Mouse (Mus musculus): ENCODE measurements around the gene Edf1.
"Not testable (repeated sequence)": the region's sequence is repeated elsewhere in the genome, so short reads cannot be mapped to it uniquely, and the experiment has no call there.

The Edf1 gene

DNA sequence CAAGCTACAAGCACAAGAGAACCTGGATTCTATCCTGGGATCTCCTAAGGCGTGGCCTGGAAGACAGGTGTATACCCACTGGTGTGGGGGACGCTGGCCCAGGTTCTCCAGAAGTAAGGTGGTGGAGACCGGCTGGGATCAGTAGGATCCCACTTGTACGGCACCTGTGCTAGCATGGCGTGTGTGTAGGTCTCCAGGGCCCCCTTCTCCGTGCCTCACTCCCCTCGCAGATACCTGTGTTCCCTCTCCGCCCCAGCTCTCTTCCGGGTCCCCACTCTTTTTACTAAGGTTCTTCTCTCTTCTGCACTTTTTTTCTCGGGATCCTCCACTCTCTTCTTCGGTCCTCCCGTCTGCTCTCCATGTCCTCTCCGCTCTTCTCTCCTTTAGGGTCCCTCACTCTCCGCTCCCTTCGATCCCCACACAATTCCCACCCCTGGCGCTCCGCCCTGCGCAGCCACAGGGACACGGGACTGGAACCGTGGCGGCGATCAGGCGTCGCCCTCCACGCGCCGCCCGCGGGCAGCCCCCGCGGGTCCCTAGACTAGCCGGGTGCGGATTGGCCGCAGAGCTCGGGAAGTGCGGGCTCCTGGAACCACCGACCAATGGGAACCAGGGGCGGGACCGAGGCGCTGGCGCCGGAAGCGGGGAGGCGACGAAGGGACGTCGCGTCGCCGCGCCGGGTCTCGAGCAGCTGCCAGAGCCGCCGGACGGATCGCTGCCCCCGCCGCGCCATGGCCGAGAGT lies at the start of gene Edf1:
TSS of gene Edf1 (plus strand) at position 627 of the 743 bp plus-strand sequence.
- peak; percentile 97 for DNase-seq

DNA sequence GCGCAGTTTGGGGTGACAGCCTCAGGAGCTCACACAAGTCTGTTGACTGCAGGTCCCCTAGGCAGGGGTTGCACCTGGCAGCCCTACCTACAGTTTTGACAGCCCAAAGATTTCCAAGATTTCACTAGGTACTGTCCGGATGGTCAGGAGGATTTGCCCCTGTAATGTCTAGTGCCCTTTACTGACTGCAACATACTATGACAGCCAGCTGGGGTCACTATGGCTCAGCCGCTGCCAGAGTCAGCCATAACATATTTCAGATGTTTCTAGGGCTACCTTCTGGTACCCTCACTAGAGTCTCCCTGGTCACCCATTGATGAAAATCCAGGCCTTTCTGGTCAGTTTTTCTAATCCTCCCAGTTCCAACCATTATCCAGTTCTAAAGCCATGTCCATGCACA lies 47.7 kb upstream of the Edf1 start:
- DNase-seq = no peak

GRCm38 (mm10) chr2:25526510-25527302 lies 30.9 kb upstream of the Edf1 start:
- no peak for DNase-seq

DNA sequence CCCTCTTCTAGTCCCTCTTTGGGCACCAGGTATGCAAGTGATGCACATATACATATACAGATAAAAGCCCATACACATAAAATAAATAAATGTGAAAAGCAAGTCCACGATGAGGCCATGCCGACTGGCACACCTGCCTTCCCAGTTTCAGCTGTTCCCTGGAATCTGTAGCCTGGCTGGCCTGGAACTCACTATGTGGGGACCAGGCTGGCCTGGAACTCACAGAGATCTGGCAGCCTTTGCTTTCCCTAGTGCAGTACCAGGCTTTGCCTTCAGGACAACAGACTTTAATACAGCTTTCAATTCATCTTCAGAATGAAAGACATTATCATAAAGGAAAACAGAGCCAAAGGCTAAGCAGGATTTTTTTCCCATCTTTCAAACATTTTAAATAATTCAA lies 23.9 kb upstream of the Edf1 start:
- no peak for DNase-seq

DNA sequence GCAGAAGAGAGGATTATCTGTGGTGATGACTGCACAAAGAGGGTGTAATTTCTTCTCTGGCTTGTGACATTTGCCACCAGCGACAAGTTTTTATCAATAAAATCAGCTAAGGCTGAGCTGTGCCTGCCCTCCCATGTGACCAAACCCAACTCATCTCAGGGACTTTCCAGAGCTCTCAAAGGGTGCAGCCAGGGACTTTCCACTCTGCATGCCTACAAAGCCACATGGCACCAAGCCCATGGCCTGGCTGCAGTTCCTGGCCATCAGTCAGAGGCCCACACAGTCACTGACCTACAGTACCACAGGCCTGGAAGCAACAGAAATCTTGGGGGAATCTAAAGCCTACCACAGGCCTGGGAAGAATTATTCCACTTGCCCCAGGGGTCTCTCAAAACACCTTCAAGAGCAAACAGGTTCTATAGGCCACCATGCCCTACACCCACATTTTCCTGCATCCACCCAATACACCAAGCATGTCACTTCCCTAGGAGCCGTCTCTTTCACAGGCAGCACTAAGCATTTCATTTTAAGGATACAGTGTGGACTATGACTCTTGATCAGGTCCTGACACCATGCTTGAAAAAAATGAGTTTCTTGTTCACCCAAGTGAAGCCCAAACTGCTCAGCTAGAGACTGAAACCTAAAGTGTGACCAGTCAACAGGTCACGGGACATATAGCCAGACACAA lies 23.3 kb upstream of the Edf1 start:
- DNase-seq = peak; percentile 90

DNA sequence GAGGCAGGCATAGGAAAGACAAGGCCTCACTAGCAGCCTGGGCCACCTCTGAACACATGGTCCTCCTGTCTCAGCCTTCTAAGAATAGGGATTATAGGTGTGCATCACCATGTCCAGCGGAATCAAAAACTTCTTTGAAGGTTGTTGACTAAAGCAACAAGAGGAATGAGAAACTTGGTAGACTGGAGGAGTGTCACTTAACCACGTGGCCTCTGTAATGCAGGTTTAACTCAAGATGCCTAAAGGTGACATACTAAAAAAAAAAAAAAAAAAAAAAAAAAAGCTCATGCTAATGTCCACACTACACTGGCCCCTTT lies 22.8 kb upstream of the Edf1 start:
- DNase-seq = no peak

DNA sequence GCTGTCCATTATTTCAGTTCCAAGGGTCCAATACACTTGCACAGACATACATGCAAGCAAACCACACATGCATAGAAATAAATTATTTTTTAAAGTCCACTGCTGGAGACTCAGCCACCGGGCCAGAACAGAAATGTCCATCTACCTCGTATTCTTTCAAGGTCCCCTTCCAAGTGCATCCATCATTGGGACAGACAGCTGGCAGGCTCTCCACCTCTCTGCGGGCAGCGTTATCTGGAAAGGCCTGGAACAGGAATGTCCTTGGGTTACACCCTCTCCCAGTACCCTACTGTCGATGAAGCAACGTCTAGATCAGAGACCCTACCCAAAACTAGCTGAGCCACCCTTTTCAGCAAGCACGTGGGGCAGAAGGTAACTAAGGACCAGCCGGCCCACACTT lies 21.1 kb upstream of the Edf1 start:
- DNase-seq = no peak

- no peak for DNase-seq
These were observed 17.1 kb upstream of the Edf1 start for GRCm38 (mm10) chr2:25540541-25540948.

DNA sequence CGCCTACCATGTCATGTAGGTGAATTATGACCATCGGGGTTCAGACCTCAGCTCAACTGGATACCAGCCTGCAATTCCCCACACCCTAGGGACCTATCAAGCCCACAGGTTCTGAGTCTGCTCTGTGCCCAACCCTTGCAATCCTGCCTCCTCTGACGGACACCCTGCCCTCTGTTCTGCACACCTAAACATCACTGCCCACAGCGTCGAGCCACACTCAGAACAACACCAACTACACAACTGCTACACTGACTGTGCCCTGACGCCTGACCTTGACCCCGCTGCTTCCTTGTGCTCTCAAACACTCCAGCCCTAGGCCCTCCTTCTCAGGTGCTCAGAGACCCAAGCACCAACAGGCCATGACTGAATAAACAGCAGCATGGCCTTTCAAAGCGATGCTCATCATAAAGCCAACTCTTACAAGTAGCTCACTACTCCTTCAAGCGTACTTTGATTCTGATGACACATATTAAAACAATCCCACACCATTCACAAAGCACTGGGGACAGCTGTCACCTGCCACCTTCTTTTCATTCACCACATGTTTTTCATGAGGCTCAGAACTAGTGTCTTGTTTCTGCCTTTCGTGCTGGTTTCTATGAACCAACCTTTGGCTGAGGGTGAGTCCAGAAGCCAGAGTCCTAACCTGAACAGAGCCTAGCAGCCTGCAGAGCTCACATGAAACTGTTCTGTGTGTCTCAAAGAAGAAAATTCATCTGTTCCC lies 15.8 kb upstream of the Edf1 start:
- peak; percentile 25 for DNase-seq

GRCm38 (mm10) chr2:25545996-25546810 lies 11.4 kb upstream of the Edf1 start:
- DNase-seq = no peak

DNA sequence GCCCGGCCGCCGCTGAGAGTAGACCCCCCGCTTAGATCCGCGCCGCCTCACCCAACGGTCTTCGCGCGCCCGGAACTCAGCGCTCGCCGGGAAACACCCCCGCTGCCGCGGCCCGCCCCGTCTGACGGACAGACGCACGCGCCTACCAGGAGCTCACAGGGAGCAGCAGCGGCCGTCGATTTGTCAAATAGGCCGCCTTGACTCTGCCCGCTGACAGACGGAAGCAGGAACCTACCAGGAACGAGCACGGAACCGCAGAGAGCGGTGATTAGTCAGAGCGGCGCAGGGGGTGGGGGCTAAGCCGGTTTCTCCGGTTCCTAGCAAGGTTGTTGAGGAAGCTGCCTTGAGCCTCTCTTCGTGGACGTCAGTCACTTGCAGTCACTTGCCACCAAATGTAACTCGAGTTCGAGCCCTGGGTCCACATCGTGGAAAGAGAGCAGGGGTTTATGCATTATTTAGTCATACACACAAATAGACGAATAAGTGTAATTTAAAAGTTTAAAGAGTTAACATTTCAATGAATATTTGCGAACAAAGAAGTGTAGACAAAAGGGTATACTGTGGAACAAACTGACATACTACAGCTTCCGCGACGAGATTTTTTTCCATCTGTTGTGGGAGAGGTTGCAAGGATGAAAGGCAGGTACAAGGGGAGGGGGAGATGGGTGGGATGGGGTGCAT lies 10.7 kb upstream of the Edf1 start, which contains the start of gene Traf2:
TSS of gene Traf2 (minus strand) at position 130 of the 681 bp plus-strand sequence.
- DNase-seq = peak; percentile 100

DNA sequence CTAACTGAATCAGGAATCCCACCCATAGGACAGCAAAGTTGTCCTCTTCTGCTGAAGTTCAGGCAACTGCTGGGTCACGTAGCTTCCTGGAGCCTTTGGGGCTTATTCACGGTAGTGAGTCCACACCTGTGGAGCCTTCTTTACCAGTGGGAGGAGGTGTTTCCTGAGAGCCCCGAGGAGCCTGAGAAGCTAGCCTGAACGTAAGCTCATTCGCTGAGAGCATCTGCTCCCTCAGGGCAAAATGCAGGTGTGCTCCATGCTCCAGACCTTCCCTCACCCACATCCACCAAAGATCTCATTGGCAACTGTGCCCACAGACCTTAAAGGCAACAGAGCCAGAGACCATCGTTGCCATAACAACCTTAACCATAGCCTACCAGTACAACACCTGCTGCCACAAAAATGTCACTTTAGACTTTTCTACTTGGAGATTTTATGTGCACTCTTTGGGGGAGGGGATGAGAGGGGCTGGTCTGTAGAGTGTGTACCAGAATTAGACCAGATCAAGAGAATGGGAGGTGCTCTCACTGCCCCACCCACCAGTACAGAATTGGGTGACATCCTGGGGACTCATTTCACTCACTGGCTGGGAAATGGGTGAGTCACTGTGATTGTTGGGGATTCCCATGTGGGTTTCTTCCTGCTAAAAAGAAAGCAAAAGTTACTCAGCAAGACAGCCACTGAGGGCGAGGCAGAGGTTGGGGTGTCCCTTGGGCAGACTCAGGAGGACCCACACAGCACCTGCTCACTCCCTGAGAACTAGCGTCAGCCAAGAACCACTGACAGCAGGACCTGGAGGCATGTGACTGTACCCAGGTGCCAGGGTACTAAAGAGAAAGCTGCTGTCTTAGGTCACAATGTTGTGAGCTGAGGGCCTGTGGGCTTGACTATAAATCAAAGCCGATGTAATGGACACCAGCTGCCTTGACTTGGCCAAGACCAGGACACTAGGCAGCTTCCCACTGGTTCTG lies 8.3 kb upstream of the Edf1 start:
- DNase-seq = no peak

GRCm38 (mm10) chr2:25551186-25551585 lies 6.5 kb upstream of the Edf1 start:
- DNase-seq = peak; percentile 81

DNA sequence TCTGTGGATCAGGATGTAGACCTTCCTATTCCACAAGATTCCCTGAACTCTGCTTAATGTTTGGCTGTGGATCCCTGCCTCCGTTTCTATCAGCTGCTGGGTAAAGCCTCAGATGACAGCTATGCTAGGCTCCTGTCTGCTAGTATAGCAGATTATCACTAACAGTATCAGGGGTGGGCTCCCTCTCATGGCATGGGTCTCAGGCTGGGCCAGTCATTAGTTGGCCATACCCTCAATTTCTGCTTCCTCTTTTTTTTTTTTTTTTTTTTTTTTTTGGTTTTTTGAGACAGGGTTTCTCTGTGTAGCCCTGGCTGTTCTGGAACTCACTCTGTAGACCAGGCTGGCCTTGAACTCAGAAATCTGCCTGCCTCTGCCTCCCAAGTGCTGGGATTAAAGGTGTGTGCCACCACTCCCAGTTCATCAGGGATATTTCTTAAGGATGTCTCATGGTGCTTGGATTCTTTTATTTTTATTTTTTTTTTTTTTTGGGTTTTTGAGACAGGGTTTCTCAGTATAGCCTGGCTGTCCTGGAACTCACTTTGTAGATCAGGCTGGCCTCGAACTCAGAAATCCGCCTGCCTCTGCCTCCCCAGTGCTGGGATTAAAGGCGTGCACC lies 4.4 kb upstream of the Edf1 start:
- not testable (repeated sequence) for DNase-seq

- peak; percentile 39 for DNase-seq
These were observed 2.2 kb upstream of the Edf1 start for GRCm38 (mm10) chr2:25555479-25555878.

- no peak for DNase-seq
These were observed 1.4 kb upstream of the Edf1 start for GRCm38 (mm10) chr2:25556296-25556695.

DNA sequence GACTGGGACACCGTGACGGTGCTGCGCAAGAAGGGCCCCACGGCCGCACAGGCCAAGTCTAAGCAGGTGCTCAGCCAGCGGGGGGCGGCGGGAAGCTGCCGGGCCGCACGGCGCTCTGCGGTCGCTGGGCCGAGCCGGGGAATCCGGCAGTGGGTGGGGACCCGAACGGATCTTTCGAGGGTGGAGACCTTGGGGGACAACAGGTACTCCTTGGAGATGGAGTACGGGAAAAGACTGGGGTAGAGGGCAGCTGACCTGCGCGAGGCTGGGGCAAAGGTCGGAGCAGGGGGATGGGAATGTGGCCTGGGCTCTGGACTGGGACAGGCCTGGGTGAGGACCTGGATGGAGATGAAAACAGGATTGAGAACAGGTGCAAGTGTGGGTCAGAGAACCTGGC lies 315 bp downstream of the Edf1 start:
- no peak for DNase-seq

GRCm38 (mm10) chr2:25558774-25559173 lies 1.1 kb downstream of the Edf1 start:
- no peak for DNase-seq

GRCm38 (mm10) chr2:25560551-25560950 lies 2.9 kb downstream of the Edf1 start:
- no peak for DNase-seq

DNA sequence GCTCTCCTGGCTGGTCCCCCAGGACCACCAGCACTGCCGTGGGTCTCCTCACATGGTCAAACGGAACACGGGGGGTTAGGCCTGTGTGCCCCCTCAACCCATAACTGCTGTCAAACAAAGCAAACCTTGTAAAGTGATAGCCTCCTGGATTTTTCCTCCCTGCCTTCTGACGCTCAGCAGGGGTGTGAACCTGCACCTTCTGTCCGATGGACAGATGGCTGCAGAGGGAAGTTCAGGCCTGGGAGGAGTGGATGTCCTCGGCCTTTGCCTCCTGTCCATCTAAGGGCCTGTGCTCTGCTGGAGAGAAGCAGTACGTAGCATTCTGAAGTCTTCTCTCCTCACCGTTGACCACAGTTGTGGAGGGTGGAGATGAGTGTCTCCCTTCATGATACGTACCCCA lies 4.3 kb downstream of the Edf1 start:
- no peak for DNase-seq

All from lung, postnatal 36 days (tissue).